Mouse (Mus musculus): ENCODE data around the gene Stradb. TPM values are rescaled to one million over a fixed set of nuclear protein-coding genes. Genes with fewer than 3 reads are reported as not detected.

Stradb gene
- total and polyA plus RNA-seq, 2 experiments from 2014 or later = 33.0 to 95.5 TPM

- no peaks in the 10 kb centered on the region for H3K36me3 ChIP-seq (ENCODE audit: insufficient read depth, low read length)
- peaks cover 19% of the 10 kb centered on the region; the same call in 1 of the 2 replicates for H3K4me1 ChIP-seq (ENCODE audit: insufficient read depth, low read length)
- ATAC-seq (no peak), DNase-seq (ENCODE audit: low spot score) (peak; percentile 68)
- peak overlapping the region; percentile 88 for H3K27ac ChIP-seq
- WGBS = under 1% methylated on average over 28 of the region's 28 CpGs
- H3K4me2 ChIP-seq (ENCODE audit: low read depth, low read length) = peak overlapping the region; percentile 74
- no peaks in the 10 kb centered on the region for H3K27me3 ChIP-seq (ENCODE audit: insufficient read depth, low read length)
- peak overlapping the region; percentile 97 for H3K9ac ChIP-seq (replicated peaks; ENCODE audit: low read length)
- no peaks in the 10 kb centered on the region for H3K9me3 ChIP-seq (ENCODE audit: low read length)
- TF ChIP-seq CTCF (IDR thresholded peaks at IDR 0.05; ENCODE audit: low read depth) = no peak
- H3K4me3 ChIP-seq (ENCODE audit: low read length) = peak overlapping the region; percentile 96
These were observed 414 bp upstream of the Stradb start for GRCm38 (mm10) chr1:58972851-58973365.

GRCm38 (mm10) chr1:58982276-58982675 is 9.0 kb downstream of the Stradb start:
- Histone ChIP-seq H3K9ac (replicated peaks; ENCODE audit: low read length) (no peak overlapping the region), H3K36me3 (ENCODE audit: insufficient read depth, low read length) (peaks cover 36% of the 10 kb centered on the region), H3K4me2 (ENCODE audit: low read depth, low read length) (no peak overlapping the region), H3K9me3 (ENCODE audit: low read length) (no peaks in the 10 kb centered on the region), H3K4me1 (ENCODE audit: insufficient read depth, low read length) (no peaks in the 10 kb centered on the region), H3K4me3 (ENCODE audit: low read length) (no peak overlapping the region), H3K27ac (no peak overlapping the region), H3K27me3 (ENCODE audit: insufficient read depth, low read length) (no peaks in the 10 kb centered on the region)
- no peak for DNase-seq (ENCODE audit: low spot score)
- TF ChIP-seq CTCF (IDR thresholded peaks at IDR 0.05; ENCODE audit: low read depth) = no peak
- WGBS = 89% methylated on average over 3 of the region's 3 CpGs
- ATAC-seq = no peak

GRCm38 (mm10) chr1:58984586-58984985 is 11.3 kb downstream of the Stradb start:
- H3K9ac ChIP-seq (replicated peaks; ENCODE audit: low read length) = no peak overlapping the region
- H3K27me3 ChIP-seq (ENCODE audit: insufficient read depth, low read length) = no peaks in the 10 kb centered on the region
- H3K4me3 ChIP-seq (ENCODE audit: low read length) = no peak overlapping the region
- peaks cover 45% of the 10 kb centered on the region for H3K36me3 ChIP-seq (ENCODE audit: insufficient read depth, low read length)
- no peak for ATAC-seq
- H3K4me1 ChIP-seq (ENCODE audit: insufficient read depth, low read length) = no peaks in the 10 kb centered on the region
- DNase-seq (ENCODE audit: low spot score) = no peak
- no peak overlapping the region for H3K4me2 ChIP-seq (ENCODE audit: low read depth, low read length)
- no peak overlapping the region for H3K27ac ChIP-seq
- H3K9me3 ChIP-seq (ENCODE audit: low read length) = no peaks in the 10 kb centered on the region
- WGBS = 83% methylated on average over 5 of the region's 5 CpGs
- no peak for TF ChIP-seq CTCF (IDR thresholded peaks at IDR 0.05; ENCODE audit: low read depth)

GRCm38 (mm10) chr1:58993144-58993543 is 19.8 kb downstream of the Stradb start:
- WGBS = 89% methylated on average over 7 of the region's 7 CpGs
- no peaks in the 10 kb centered on the region for H3K4me1 ChIP-seq (ENCODE audit: insufficient read depth, low read length)
- DNase-seq (ENCODE audit: low spot score) (no peak), ATAC-seq (no peak)
- H3K4me2 ChIP-seq (ENCODE audit: low read depth, low read length) = no peak overlapping the region
- H3K9me3 ChIP-seq (ENCODE audit: low read length) = no peaks in the 10 kb centered on the region
- no peak overlapping the region for H3K4me3 ChIP-seq (ENCODE audit: low read length)
- no peaks in the 10 kb centered on the region for H3K27me3 ChIP-seq (ENCODE audit: insufficient read depth, low read length)
- no peak for TF ChIP-seq CTCF (IDR thresholded peaks at IDR 0.05; ENCODE audit: low read depth)
- H3K9ac ChIP-seq (replicated peaks; ENCODE audit: low read length) = no peak overlapping the region
- H3K27ac ChIP-seq = no peak overlapping the region
- peaks cover 22% of the 10 kb centered on the region for H3K36me3 ChIP-seq (ENCODE audit: insufficient read depth, low read length)

- 10% methylated on average over 1 of the region's 1 CpGs for WGBS
- H3K9ac ChIP-seq (replicated peaks; ENCODE audit: low read length) = no peak overlapping the region
- no peak overlapping the region for H3K27ac ChIP-seq
- ATAC-seq = no peak
- H3K4me3 ChIP-seq (ENCODE audit: low read length) = no peak overlapping the region
- peaks cover 17% of the 10 kb centered on the region for H3K36me3 ChIP-seq (ENCODE audit: insufficient read depth, low read length)
- peak; percentile 47 for TF ChIP-seq CTCF (IDR thresholded peaks at IDR 0.05; ENCODE audit: low read depth)
- H3K4me1 ChIP-seq (ENCODE audit: insufficient read depth, low read length) = no peaks in the 10 kb centered on the region
- no peaks in the 10 kb centered on the region for H3K27me3 ChIP-seq (ENCODE audit: insufficient read depth, low read length)
- DNase-seq (ENCODE audit: low spot score) = peak; percentile 50
- H3K9me3 ChIP-seq (ENCODE audit: low read length) = no peaks in the 10 kb centered on the region
- H3K4me2 ChIP-seq (ENCODE audit: low read depth, low read length) = no peak overlapping the region
These were observed 20.4 kb downstream of the Stradb start for GRCm38 (mm10) chr1:58993723-58994122.

GRCm38 (mm10) chr1:58995313-58995712 is 22.0 kb downstream of the Stradb start:
- H3K9me3 ChIP-seq (ENCODE audit: low read length) = no peaks in the 10 kb centered on the region
- no peak overlapping the region for H3K9ac ChIP-seq (replicated peaks; ENCODE audit: low read length)
- H3K27me3 ChIP-seq (ENCODE audit: insufficient read depth, low read length) = no peaks in the 10 kb centered on the region
- DNase-seq (ENCODE audit: low spot score) = no peak
- no peak overlapping the region for H3K27ac ChIP-seq
- ATAC-seq = no peak
- no peak overlapping the region for H3K4me3 ChIP-seq (ENCODE audit: low read length)
- no peak overlapping the region for H3K4me2 ChIP-seq (ENCODE audit: low read depth, low read length)
- 88% methylated on average over 5 of the region's 5 CpGs for WGBS
- peaks cover 17% of the 10 kb centered on the region for H3K36me3 ChIP-seq (ENCODE audit: insufficient read depth, low read length)
- H3K4me1 ChIP-seq (ENCODE audit: insufficient read depth, low read length) = no peaks in the 10 kb centered on the region
- TF ChIP-seq CTCF (IDR thresholded peaks at IDR 0.05; ENCODE audit: low read depth) = no peak

- ATAC-seq (no peak), DNase-seq (ENCODE audit: low spot score) (peak; percentile 63)
- Histone ChIP-seq H3K4me2 (ENCODE audit: low read depth, low read length) (no peak overlapping the region), H3K4me1 (ENCODE audit: insufficient read depth, low read length) (no peaks in the 10 kb centered on the region), H3K27ac (no peak overlapping the region), H3K27me3 (ENCODE audit: insufficient read depth, low read length) (no peaks in the 10 kb centered on the region), H3K4me3 (ENCODE audit: low read length) (no peak overlapping the region), H3K36me3 (ENCODE audit: insufficient read depth, low read length) (no peaks in the 10 kb centered on the region), H3K9ac (replicated peaks; ENCODE audit: low read length) (no peak overlapping the region), H3K9me3 (ENCODE audit: low read length) (no peaks in the 10 kb centered on the region)
- peak; percentile 42 for TF ChIP-seq CTCF (IDR thresholded peaks at IDR 0.05; ENCODE audit: low read depth)
- 45% methylated on average over 4 of the region's 4 CpGs for WGBS
These were observed 35.9 kb downstream of the Stradb start for GRCm38 (mm10) chr1:59009250-59009649.

Measured in hindbrain, postnatal 0 days (tissue).